Comparison of ENCODE assay signal across 8 mouse cellular contexts in genomic region chr1:74068366-74069084, GRCm38 (mm10). TPM values are rescaled to one million over a fixed set of nuclear protein-coding genes. Genes with fewer than 3 reads are reported as not detected.
DNase-seq lines count a peak whose midpoint lies in the region; ATAC-seq and TF ChIP-seq lines count a peak whose summit lies in the region.

No protein-coding gene starts in this region.

- intact Hi-C loops in left cerebral cortex, postnatal 4 days (cut with DNase I) = no loop called here
- intact Hi-C loops in left cerebral cortex, postnatal 14 days (cut with DNase I) = no loop called here

- H3K4me1 ChIP-seq in embryonic facial prominence, embryonic 15.5 days = peaks cover 47% of the 10 kb centered on the region
- H3K4me1 ChIP-seq in hindbrain, embryonic 15.5 days (replicated peaks) = peaks cover 15% of the 10 kb centered on the region
- H3K4me1 ChIP-seq in stomach, postnatal 0 days (replicated peaks; ENCODE audit: control insufficient read depth, insufficient read depth) = peaks cover 12% of the 10 kb centered on the region; the same call in 1 of the 2 replicates

- H3K4me3 ChIP-seq in embryonic facial prominence, embryonic 15.5 days (replicated peaks) = peak overlapping the region; percentile 45
- peak overlapping the region; percentile 26 for H3K4me3 ChIP-seq in hindbrain, embryonic 15.5 days
- H3K4me3 ChIP-seq in stomach, postnatal 0 days (ENCODE audit: low read depth, low read length) = peak overlapping the region; percentile 51

- peak; percentile 56; the same call in 1 of the 2 replicates for ATAC-seq in embryonic facial prominence, embryonic 15.5 days (ENCODE audit: insufficient number of reproducible peaks, low FRiP score, low TSS enrichment, low read depth)
- ATAC-seq in hindbrain, embryonic 15.5 days (ENCODE audit: low FRiP score, low read depth) = peak; percentile 55; the same call in 1 of the 2 replicates
- ATAC-seq in stomach, postnatal 0 days (ENCODE audit: low FRiP score, low TSS enrichment) = peak; percentile 50

- H3K4me2 ChIP-seq in embryonic facial prominence, embryonic 15.5 days (replicated peaks) = peak overlapping the region; percentile 76
- H3K4me2 ChIP-seq in hindbrain, embryonic 15.5 days = peak overlapping the region; percentile 57
- peak overlapping the region; percentile 92 for H3K4me2 ChIP-seq in stomach, postnatal 0 days (replicated peaks; ENCODE audit: low read depth)

- H3K9me3 ChIP-seq in embryonic facial prominence, embryonic 15.5 days (replicated peaks) = no peaks in the 10 kb centered on the region
- H3K9me3 ChIP-seq in hindbrain, embryonic 15.5 days = no peaks in the 10 kb centered on the region
- H3K9me3 ChIP-seq in stomach, postnatal 0 days (ENCODE audit: control insufficient read depth, low read length) = no peaks in the 10 kb centered on the region

- no peaks in the 10 kb centered on the region for H3K36me3 ChIP-seq in embryonic facial prominence, embryonic 15.5 days
- no peaks in the 10 kb centered on the region for H3K36me3 ChIP-seq in hindbrain, embryonic 15.5 days
- no peaks in the 10 kb centered on the region for H3K36me3 ChIP-seq in stomach, postnatal 0 days (ENCODE audit: control insufficient read depth, insufficient read depth, low read length)

- WGBS in embryonic facial prominence, embryonic 15.5 days = 4% methylated on average over 33 of the region's 41 CpGs
- WGBS in hindbrain, embryonic 15.5 days = 4% methylated on average over 39 of the region's 41 CpGs
- 4% methylated on average over 37 of the region's 41 CpGs for WGBS in stomach, postnatal 0 days

- H3K9ac ChIP-seq in embryonic facial prominence, embryonic 15.5 days = peak overlapping the region; percentile 23
- 0 out of 2 replicates have a peak overlapping the region, but pooled peaks have one; percentile 19 for H3K9ac ChIP-seq in hindbrain, embryonic 15.5 days
- H3K9ac ChIP-seq in stomach, postnatal 0 days (ENCODE audit: low read length) = peak overlapping the region; percentile 76

- no peak for TF ChIP-seq CTCF in stomach, postnatal 0 days (IDR thresholded peaks at IDR 0.05; ENCODE audit: low read depth)

- peak; percentile 29 for DNase-seq in left cerebral cortex, postnatal 4 days
- no peak for DNase-seq in left cerebral cortex, postnatal 14 days (ENCODE audit: low spot score in 2 of 2)
- DNase-seq in lung, postnatal 10 days = peak; percentile 73
- DNase-seq in stomach, postnatal 0 days (ENCODE audit: low spot score) = peak; percentile 57
- no peak for DNase-seq in frontal cortex, postnatal 14 days (ENCODE audit: low spot score in 2 of 2)
- DNase-seq in urinary bladder, postnatal 10 days (ENCODE audit: low spot score) = no peak

- peak overlapping the region; percentile 82 for H3K27ac ChIP-seq in embryonic facial prominence, embryonic 15.5 days (replicated peaks)
- no peak overlapping the region for H3K27ac ChIP-seq in hindbrain, embryonic 15.5 days (replicated peaks)
- peak overlapping the region; percentile 61; the same call in 1 of the 2 replicates for H3K27ac ChIP-seq in stomach, postnatal 0 days (replicated peaks)

- TF ChIP-seq EP300 in stomach, postnatal 0 days (optimal IDR thresholded peaks at IDR 0.05) = no peak

- no peaks in the 10 kb centered on the region for H3K27me3 ChIP-seq in embryonic facial prominence, embryonic 15.5 days
- peaks cover 3% of the 10 kb centered on the region; the same call in 1 of the 2 replicates for H3K27me3 ChIP-seq in hindbrain, embryonic 15.5 days
- H3K27me3 ChIP-seq in stomach, postnatal 0 days (ENCODE audit: control insufficient read depth, insufficient read depth, low read length) = no peaks in the 10 kb centered on the region

RNA-seq across cellular contexts. Expression of gene Tns1, which starts 55.7 kb away (rescaled TPM):
- 10 to 100 TPM; 19.6 to 21.4 TPM for total RNA-seq in left cerebral cortex, postnatal 4 days (2021)
- 10 to 100 TPM; 30.2 to 39.1 TPM for total RNA-seq in left cerebral cortex, postnatal 14 days (2021)
- 49.3 and 53.7 TPM in 2 replicates for polyA plus RNA-seq in embryonic facial prominence, embryonic 15.5 days (2015; fragmentation: Nextera tagmentation; extraction: Ambion mirVana)
- 13.5 and 14.0 TPM in 2 replicates for polyA plus RNA-seq in hindbrain, embryonic 15.5 days (2015; fragmentation: Nextera tagmentation; extraction: Ambion mirVana)
- 28.8 and 32.7 TPM in 2 replicates for polyA plus RNA-seq in stomach, postnatal 0 days (2015; fragmentation: Nextera tagmentation; extraction: Ambion mirVana)

RNA-seq across cellular contexts. Expression of gene Rufy4, which starts 56.8 kb away (rescaled TPM):
- total RNA-seq in left cerebral cortex, postnatal 4 days (2021) = under 1 TPM in 1 of 2 experiments, not detected in 1; 0.20 TPM
- total RNA-seq in left cerebral cortex, postnatal 14 days (2021) = under 1 TPM in 1 of 2 experiments, not detected in 1; 0.17 TPM
- polyA plus RNA-seq in embryonic facial prominence, embryonic 15.5 days (2015; fragmentation: Nextera tagmentation; extraction: Ambion mirVana) = 0.72 and 0.85 TPM in 2 replicates
- polyA plus RNA-seq in hindbrain, embryonic 15.5 days (2015; fragmentation: Nextera tagmentation; extraction: Ambion mirVana) = 0.24 and 0.30 TPM in 2 replicates
- polyA plus RNA-seq in stomach, postnatal 0 days (2015; fragmentation: Nextera tagmentation; extraction: Ambion mirVana) = 0.13 and 0.19 TPM in 2 replicates

Comparison
In these comparisons a context has a peak if more than half of its experiments do, and no peak if none do; other contexts are left out.
1. DNase-seq: peak in left cerebral cortex, postnatal 4 days (single experiment), lung, postnatal 10 days (single experiment) and stomach, postnatal 0 days (single experiment); none in left cerebral cortex, postnatal 14 days (0 of 2), frontal cortex, postnatal 14 days (0 of 2) and urinary bladder, postnatal 10 days (single experiment).
2. H3K9ac ChIP-seq: peak in every context shown above with its lines; median percentile 76 in stomach, postnatal 0 days; 23 in embryonic facial prominence, embryonic 15.5 days; 19 in hindbrain, embryonic 15.5 days.
3. Peak in every context shown above with its lines, with median percentiles within 50 percentile points of each other: ATAC-seq, H3K4me2 ChIP-seq and H3K4me3 ChIP-seq.